ENCODE assay signal across 8 mouse cellular contexts in genomic region chr3:94581138-94581780, GRCm38 (mm10). TPM values are rescaled to one million over a fixed set of nuclear protein-coding genes. Genes with fewer than 3 reads are reported as not detected.
DNase-seq lines count a peak whose midpoint lies in the region; ATAC-seq and TF ChIP-seq lines count a peak whose summit lies in the region.

No protein-coding gene starts in this region.

- no peaks in the 10 kb centered on the region for H3K9me3 ChIP-seq in CH12.LX (replicated peaks; ENCODE audit: low read length)
- H3K9me3 ChIP-seq in hindbrain, embryonic 11.5 days (ENCODE audit: control insufficient read depth, low read length): no peaks in the 10 kb centered on the region
- no peaks in the 10 kb centered on the region for H3K9me3 ChIP-seq in midbrain, embryonic 13.5 days

- peaks cover 17% of the 10 kb centered on the region for H3K79me2 ChIP-seq in CH12.LX (replicated peaks; ENCODE audit: control insufficient read depth, extremely low read depth, insufficient read depth, poor library complexity, severe bottlenecking)

- no peak for TF ChIP-seq CTCF in CH12.LX (conservative IDR thresholded peaks at IDR 0.05 in 1 of 2, IDR thresholded peaks at IDR 0.05 in 1 of 2; ENCODE audit: low read depth in 2 of 2, low read length in 2 of 2)

- H3K4me2 ChIP-seq in CH12.LX (ENCODE audit: insufficient read depth, low read depth, poor library complexity, severe bottlenecking): peak overlapping the region; percentile 95
- peak overlapping the region; percentile 49 for H3K4me2 ChIP-seq in hindbrain, embryonic 11.5 days (replicated peaks; ENCODE audit: low read depth, low read length)
- H3K4me2 ChIP-seq in midbrain, embryonic 13.5 days (replicated peaks): peak overlapping the region; percentile 88

- peak overlapping the region; percentile 68; the same call in 1 of the 2 replicates for H3K9ac ChIP-seq in CH12.LX (ENCODE audit: insufficient read depth, low read depth)
- peak overlapping the region; percentile 89 for H3K9ac ChIP-seq in hindbrain, embryonic 11.5 days (ENCODE audit: low read depth, low read length)
- H3K9ac ChIP-seq in midbrain, embryonic 13.5 days (replicated peaks): peak overlapping the region; percentile 94

- WGBS in hindbrain, embryonic 11.5 days: 3% methylated on average over 16 of the region's 16 CpGs
- WGBS in midbrain, embryonic 13.5 days: 1% methylated on average over 16 of the region's 16 CpGs

- no peak for TF ChIP-seq EP300 in CH12.LX (IDR thresholded peaks at IDR 0.05; ENCODE audit: low read length)

- H3K27ac ChIP-seq in CH12.LX (ENCODE audit: insufficient read depth, low read depth): no peak overlapping the region
- H3K27ac ChIP-seq in hindbrain, embryonic 11.5 days (ENCODE audit: low read depth, low read length): no peak overlapping the region
- peak overlapping the region; percentile 90 for H3K27ac ChIP-seq in midbrain, embryonic 13.5 days

- ATAC-seq in hindbrain, embryonic 11.5 days (ENCODE audit: low FRiP score): no peak
- no peak for ATAC-seq in midbrain, embryonic 13.5 days

- dilution Hi-C loops in CH12.LX (cut with MboI; ENCODE audit: extremely low pct_ligation_motif_present, extremely low pct_unique_long_range_greater_than_20kb, low sequenced_read_pairs): no loop called here

- TF ChIP-seq RAD21 in CH12.LX (IDR thresholded peaks at IDR 0.05; ENCODE audit: low read depth, low read length): no peak

- H3K36me3 ChIP-seq in CH12.LX (replicated peaks in 1 of 2; ENCODE audit: control insufficient read depth in 1 of 2, insufficient read depth in 1 of 2, low read length in 1 of 2): peaks cover 0 to 11% of the 10 kb centered on the region in 2 experiments
- no peaks in the 10 kb centered on the region for H3K36me3 ChIP-seq in hindbrain, embryonic 11.5 days (ENCODE audit: control insufficient read depth, insufficient read depth, low read length)
- no peaks in the 10 kb centered on the region for H3K36me3 ChIP-seq in midbrain, embryonic 13.5 days

- in situ Hi-C loops in CH12.LX (cut with MboI; ENCODE audit: low pct_ligation_motif_present, low pct_unique_long_range_greater_than_20kb, low sequenced_read_pairs): no loop called here

- TF ChIP-seq POLR2A in CH12.LX (IDR thresholded peaks at IDR 0.05; ENCODE audit: low read depth, low read length): no peak

- no peaks in the 10 kb centered on the region for H3K27me3 ChIP-seq in CH12.LX (replicated peaks)
- H3K27me3 ChIP-seq in hindbrain, embryonic 11.5 days (ENCODE audit: control insufficient read depth, insufficient read depth, low read length): no peaks in the 10 kb centered on the region
- H3K27me3 ChIP-seq in midbrain, embryonic 13.5 days: no peaks in the 10 kb centered on the region

- peaks cover 3 to 17% of the 10 kb centered on the region in 2 experiments; a peak in 3 of 4 replicates for H3K4me1 ChIP-seq in CH12.LX (ENCODE audit: control insufficient read depth in 1 of 2, insufficient read depth in 2 of 2)
- H3K4me1 ChIP-seq in hindbrain, embryonic 11.5 days (replicated peaks; ENCODE audit: control insufficient read depth, insufficient read depth, low read length): no peaks in the 10 kb centered on the region
- peaks cover 36% of the 10 kb centered on the region for H3K4me1 ChIP-seq in midbrain, embryonic 13.5 days (replicated peaks)

- DNase-seq in 3134 (ENCODE audit: extremely low read depth, insufficient read length, low spot score): peak; percentile 14
- DNase-seq in CH12.LX (ENCODE audit: extremely low read depth): peak; percentile 41
- DNase-seq in embryo, embryonic 9.5 days (ENCODE audit: extremely low spot score): peak; percentile 17
- DNase-seq in hindbrain, embryonic 11.5 days (ENCODE audit: low spot score): peak; percentile 41
- DNase-seq in left cerebral cortex, adult 18-20 months (ENCODE audit: low spot score in 2 of 2): peak; percentile 8 to 17
- DNase-seq in testis, postnatal 14 days (ENCODE audit: low spot score): peak; percentile 32
- no peak for DNase-seq in T-cell, adult 2 months (ENCODE audit: low spot score)

- peak overlapping the region; percentile 80 to 95 (median 90) for H3K4me3 ChIP-seq in CH12.LX (replicated peaks in 1 of 3; ENCODE audit: low read depth in 2 of 3, low read length in 2 of 3, poor library complexity in 1 of 3)
- peak overlapping the region; percentile 91 for H3K4me3 ChIP-seq in hindbrain, embryonic 11.5 days (ENCODE audit: low read depth, low read length)
- H3K4me3 ChIP-seq in midbrain, embryonic 13.5 days (replicated peaks): peak overlapping the region; percentile 92

TF ChIP-seq in CH12.LX, 34 proteins besides CTCF, POLR2A, EP300 and RAD21:
- TF ChIP-seq JUN (IDR thresholded peaks at IDR 0.05; ENCODE audit: insufficient read depth, low read depth, low read length) (no peak), MYC (IDR thresholded peaks at IDR 0.05; ENCODE audit: low read depth, low read length) (peak; percentile 52; the same call in 1 of the 2 replicates), E2F4 (IDR thresholded peaks at IDR 0.05; ENCODE audit: insufficient replicate concordance, low read depth, low read length) (no peak), ELF1 (IDR thresholded peaks at IDR 0.05; ENCODE audit: low read depth, low read length) (no peak), CHD2 (IDR thresholded peaks at IDR 0.05; ENCODE audit: low read length) (peak; percentile 21; the same call in 1 of the 2 replicates), TBP (conservative IDR thresholded peaks at IDR 0.05; ENCODE audit: low read depth, low read length) (no peak), USF1 (IDR thresholded peaks at IDR 0.05; ENCODE audit: low read depth, low read length) (no peak), UBTF (IDR thresholded peaks at IDR 0.05; ENCODE audit: low read depth, low read length) (no peak), MAZ (IDR thresholded peaks at IDR 0.05; ENCODE audit: low read depth, low read length) (no peak), HCFC1 (IDR thresholded peaks at IDR 0.05; ENCODE audit: low read depth, low read length) (no peak), POLR2AphosphoS2 (IDR thresholded peaks at IDR 0.05; ENCODE audit: low read depth, low read length) (no peak), RCOR1 (conservative IDR thresholded peaks at IDR 0.05; ENCODE audit: low read depth, low read length) (no peak), JUND (conservative IDR thresholded peaks at IDR 0.05; ENCODE audit: low read depth, low read length) (no peak), NRF1 (IDR thresholded peaks at IDR 0.05; ENCODE audit: low read depth, low read length) (no peak), ZMIZ1 (IDR thresholded peaks at IDR 0.05; ENCODE audit: low read depth, low read length) (no peak), BHLHE40 (IDR thresholded peaks at IDR 0.05; ENCODE audit: low read depth, low read length) (no peak), KAT2A (IDR thresholded peaks at IDR 0.05; ENCODE audit: insufficient replicate concordance, low read length) (no peak), ZNF384 (IDR thresholded peaks at IDR 0.05; ENCODE audit: low read depth, low read length) (no peak), MAX (IDR thresholded peaks at IDR 0.05; ENCODE audit: low read length) (peak; percentile 61; the same call in 1 of the 2 replicates)

RNA-seq across cellular contexts. Expression of gene Snx27, which starts 1.3 kb away (rescaled TPM):
- total RNA-seq in CH12.LX (2012; rRNA removed): 23.1 and 24.9 TPM in 2 replicates
- total RNA-seq in CH12.LX (2014; rRNA removed): 31.3 and 34.9 TPM in 2 replicates
- 30.2 and 35.3 TPM in 2 replicates for polyA plus RNA-seq in CH12.LX (2012; ENCODE audit: insufficient read length, low read depth)
- 40.6 and 42.4 TPM in 2 replicates for polyA plus RNA-seq in hindbrain, embryonic 11.5 days (2014; fragmentation: Nextera tagmentation; extraction: Ambion mirVana)
- total RNA-seq in left cerebral cortex, adult 18-20 months (2021): 100 to 1,000 TPM; 106 TPM
- polyA plus RNA-seq in midbrain, embryonic 13.5 days (2015; fragmentation: Nextera tagmentation; extraction: Ambion mirVana): 69.7 and 75.5 TPM in 2 replicates
